Mouse (Mus musculus) liver, adult 2 months (tissue): Measurements from ENCODE around the gene Sap30bp. TPM values are rescaled to one million over a fixed set of nuclear protein-coding genes. Genes with fewer than 3 reads are reported as not detected.
A peak's percentile ranks its signal among the peaks of the same experiment; 100 is the strongest.

Source experiments
- DNase-seq: peaks from one replicate; pipeline ENCODE4 v3.0.0-alpha.2; 2011; ENCODE audit warnings: low read depth, low spot score; ENCODE audit errors: extremely low read depth
- H3K27ac ChIP-seq: fragments of 200-500 bp; replicated peaks from 2 replicates; pipeline ENCODE4 v1.5.1; 2012; ENCODE audit warnings: low read depth, mild to moderate bottlenecking, control low read depth, inconsistent platforms, low read length; ENCODE audit not compliant: insufficient read depth
- H3K27me3 ChIP-seq: fragments of 200-500 bp; 2 replicates; pipeline ENCODE4 v1.6.1; 2012; ENCODE audit warnings: mild to moderate bottlenecking, moderate library complexity, low read length, inconsistent platforms; ENCODE audit not compliant: control insufficient read depth, insufficient read depth
- H3K36me3 ChIP-seq: fragments of 200-500 bp; 2 replicates; pipeline ENCODE4 v1.6.1; 2012; ENCODE audit warnings: low read length, inconsistent platforms; ENCODE audit not compliant: control insufficient read depth, insufficient read depth
- H3K4me1 ChIP-seq: fragments of 200-500 bp; 2 replicates; pipeline ENCODE4 v1.6.1; 2011; ENCODE audit warnings: low read length; ENCODE audit not compliant: control insufficient read depth, insufficient read depth
- H3K4me3 ChIP-seq: fragments of 200-500 bp; 2 replicates; pipeline ENCODE4 v1.5.1; 2011; ENCODE audit warnings: low read depth, mild to moderate bottlenecking, control low read depth, low read length, moderate library complexity; ENCODE audit not compliant: insufficient read depth
- H3K79me2 ChIP-seq: fragments of 200-500 bp; 2 replicates; pipeline ENCODE4 v1.6.1; 2012; ENCODE audit warnings: inconsistent platforms, mild to moderate bottlenecking, low read length, moderate library complexity; ENCODE audit not compliant: control insufficient read depth, insufficient read depth
- H3K9ac ChIP-seq: fragments of 200-500 bp; 2 replicates; pipeline ENCODE4 v1.6.1; 2012; ENCODE audit warnings: low read depth, mild to moderate bottlenecking, control low read depth, inconsistent platforms, low read length
- CTCF ChIP-seq: fragments of 200-500 bp; IDR thresholded peaks from 2 replicates; pipeline ENCODE4 v1.5.1; 2011; ENCODE audit warnings: low read depth, low read length, control low read depth
- POLR2A ChIP-seq: fragments of 200-500 bp; IDR thresholded peaks from 2 replicates; pipeline ENCODE4 v1.6.1; 2011; ENCODE audit warnings: low read length, control low read depth; ENCODE audit not compliant: insufficient read depth; ENCODE audit errors: extremely low read depth
- WGBS: fragments of 180-500 bp; shearing (Covaris S2); methylation state at CpG from one replicate; pipeline ENCODE4 v1.1.7; 2018; 5-methylcytosine and 5-hydroxymethylcytosine counted together
- polyA plus RNA-seq: library from polyadenylated mRNA; depleted of rRNA; stranded (reverse); fragments of >200 nt; gene quantifications from 2 replicates; pipeline ENCODE4 v1.2.3, GENCODE M21; 2012; rRNA removed
- total RNA-seq: library from RNA; depleted of rRNA; stranded (reverse); fragments of >200 nt; gene quantifications from 2 replicates; pipeline ENCODE4 v1.2.3, GENCODE M21; 2014; rRNA removed

The Sap30bp gene
- 12.8 and 16.0 TPM in 2 replicates for total RNA-seq
- 11.2 and 12.7 TPM in 2 replicates for polyA plus RNA-seq

- peak within 1 kb of the TSS; percentile 68 for H3K4me3 ChIP-seq
- H3K36me3 ChIP-seq = peaks cover 13% of the 10 kb centered on the region
- DNase-seq = peak; percentile 93
- WGBS = under 1% methylated on average over 28 of the region's 28 CpGs
- H3K27ac ChIP-seq = no peak within 1 kb of the TSS
- peak within 1 kb of the TSS; percentile 69 for H3K9ac ChIP-seq
- H3K79me2 ChIP-seq = peaks cover 7% of the 10 kb centered on the region; the same call in 1 of the 2 replicates
- TF ChIP-seq POLR2A (peak; percentile 50; the same call in 1 of the 2 replicates), CTCF (no peak)
- H3K27me3 ChIP-seq = no peaks in the 10 kb centered on the region
- peaks cover 4% of the 10 kb centered on the region for H3K4me1 ChIP-seq
Measured at GRCm38 (mm10) chr11:115933108-115933746, at the start of gene Sap30bp, which contains the start of gene Recql5. Gene Sap30bp (plus strand): TSS chr11:115933282. Gene Recql5 (minus strand): TSS chr11:115933477.

DNA sequence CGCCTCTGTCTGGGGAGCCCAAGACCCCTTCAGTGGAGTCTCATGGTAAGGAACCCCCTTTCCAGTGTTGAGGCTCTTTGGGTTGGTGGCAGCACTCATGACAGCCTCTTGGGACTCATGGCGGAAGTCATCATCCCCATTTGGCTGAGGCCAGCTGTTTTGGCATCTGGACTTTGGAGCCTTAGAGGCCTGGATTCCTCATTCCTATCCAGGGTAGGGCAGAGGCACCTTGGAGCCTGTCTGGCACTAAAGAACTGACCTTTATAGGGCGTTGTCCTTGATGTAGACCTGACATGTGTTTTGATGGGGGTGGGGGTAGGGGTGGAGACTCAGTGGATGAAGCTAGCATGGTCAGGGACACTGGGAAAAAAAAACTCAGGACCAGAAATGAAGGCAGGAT is 48.7 kb upstream of the Sap30bp start:
- Histone ChIP-seq H3K27ac (no peak overlapping the region), H3K79me2 (no peaks in the 10 kb centered on the region), H3K27me3 (no peaks in the 10 kb centered on the region), H3K9ac (no peak overlapping the region), H3K4me1 (no peaks in the 10 kb centered on the region), H3K36me3 (no peaks in the 10 kb centered on the region), H3K4me3 (no peak overlapping the region)
- DNase-seq = no peak
- TF ChIP-seq CTCF (no peak), POLR2A (no peak)
- 82% methylated on average over 3 of the region's 3 CpGs for WGBS

GRCm38 (mm10) chr11:115885281-115885680 is 47.8 kb upstream of the Sap30bp start:
- Histone ChIP-seq H3K27ac (no peak overlapping the region), H3K4me1 (no peaks in the 10 kb centered on the region), H3K9ac (no peak overlapping the region), H3K27me3 (no peaks in the 10 kb centered on the region), H3K79me2 (no peaks in the 10 kb centered on the region), H3K36me3 (no peaks in the 10 kb centered on the region), H3K4me3 (no peak overlapping the region)
- WGBS = 82% methylated on average over 11 of the region's 11 CpGs
- no peak for TF ChIP-seq POLR2A
- TF ChIP-seq CTCF = no peak
- DNase-seq = no peak

GRCm38 (mm10) chr11:115886446-115886845 is 46.6 kb upstream of the Sap30bp start:
- no peak overlapping the region for H3K27ac ChIP-seq
- whole genome bisulfite sequencing = 95% methylated on average over 11 of the region's 11 CpGs
- H3K79me2 ChIP-seq = no peaks in the 10 kb centered on the region
- TF ChIP-seq POLR2A (no peak), CTCF (no peak)
- H3K9ac ChIP-seq = no peak overlapping the region
- no peaks in the 10 kb centered on the region for H3K36me3 ChIP-seq
- no peaks in the 10 kb centered on the region for H3K4me1 ChIP-seq
- DNase-seq = no peak
- no peak overlapping the region for H3K4me3 ChIP-seq
- no peaks in the 10 kb centered on the region for H3K27me3 ChIP-seq

GRCm38 (mm10) chr11:115888020-115888419 is 45.1 kb upstream of the Sap30bp start:
- TF ChIP-seq CTCF = no peak
- no peaks in the 10 kb centered on the region for H3K27me3 ChIP-seq
- no peaks in the 10 kb centered on the region for H3K4me1 ChIP-seq
- 90% methylated on average over 5 of the region's 5 CpGs for WGBS
- H3K4me3 ChIP-seq = no peak overlapping the region
- H3K9ac ChIP-seq = no peak overlapping the region
- no peak overlapping the region for H3K27ac ChIP-seq
- H3K79me2 ChIP-seq = no peaks in the 10 kb centered on the region
- no peak for DNase-seq
- H3K36me3 ChIP-seq = no peaks in the 10 kb centered on the region

- Histone ChIP-seq H3K4me1 (no peaks in the 10 kb centered on the region), H3K36me3 (peaks cover 2% of the 10 kb centered on the region; the same call in 1 of the 2 replicates), H3K9ac (no peak overlapping the region), H3K27ac (no peak overlapping the region), H3K27me3 (no peaks in the 10 kb centered on the region), H3K4me3 (no peak overlapping the region), H3K79me2 (no peaks in the 10 kb centered on the region)
- 75% methylated on average over 6 of the region's 6 CpGs for WGBS
- TF ChIP-seq POLR2A (no peak), CTCF (no peak)
- DNase-seq = no peak
Measured at GRCm38 (mm10) chr11:115889159-115889558, 43.9 kb upstream of the Sap30bp start.
